Mouse (Mus musculus) left cerebral cortex, adult 9 months (tissue): ENCODE data around the gene Mboat7.
"Not testable (repeated sequence)": the region's sequence is repeated elsewhere in the genome, so short reads cannot be mapped to it uniquely, and the experiment has no call there.

Experiments used
- DNase-seq, 2 experiments: peaks; one replicate each; pipeline ENCODE4 v3.0.0; 2022; ENCODE audit warnings: low spot score in 2 of 2

The Mboat7 gene

DNA sequence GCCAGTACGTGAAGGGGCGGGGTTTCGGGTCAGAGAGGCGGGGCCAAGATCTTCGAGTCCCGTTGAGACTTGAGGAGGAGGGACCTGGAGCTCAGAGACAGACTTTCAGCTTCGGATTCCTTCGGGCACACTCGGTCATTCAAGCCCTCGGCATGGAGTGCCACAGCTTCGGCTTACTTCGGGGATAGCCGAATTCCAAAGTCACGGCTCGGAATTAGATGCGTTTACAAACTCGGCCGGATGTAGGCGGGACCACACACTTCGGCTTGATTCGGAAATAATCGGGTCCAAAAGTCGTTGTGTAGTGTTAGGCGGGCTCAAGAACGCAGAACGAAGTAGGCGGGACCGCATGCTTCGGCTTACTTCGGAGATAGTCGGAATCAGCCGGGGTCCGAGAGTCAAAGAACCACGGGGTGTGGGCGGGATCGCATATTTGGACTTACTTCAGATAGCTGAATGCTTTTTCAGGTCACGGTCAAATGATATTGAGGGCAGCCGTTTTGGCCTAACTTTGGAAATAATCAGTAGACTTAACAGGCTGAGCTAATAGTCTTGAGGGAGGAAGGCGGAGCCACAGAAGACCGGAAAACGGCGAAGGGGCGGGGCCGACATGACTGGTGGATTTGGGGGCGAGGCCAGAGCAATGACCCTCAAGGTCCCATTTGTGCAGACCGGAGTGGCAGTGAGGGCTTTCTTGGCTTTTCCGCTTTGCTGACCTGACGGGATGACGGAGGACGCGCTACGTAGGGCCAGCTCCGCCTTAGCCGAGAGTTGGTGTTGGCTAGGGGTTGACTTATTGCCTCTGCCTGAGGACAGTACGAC, at the start of gene Mboat7:
Gene Mboat7 (minus strand): TSS at position 537 of the 822 bp plus-strand sequence.
- DNase-seq, result peak; percentile 98 to 99

DNA sequence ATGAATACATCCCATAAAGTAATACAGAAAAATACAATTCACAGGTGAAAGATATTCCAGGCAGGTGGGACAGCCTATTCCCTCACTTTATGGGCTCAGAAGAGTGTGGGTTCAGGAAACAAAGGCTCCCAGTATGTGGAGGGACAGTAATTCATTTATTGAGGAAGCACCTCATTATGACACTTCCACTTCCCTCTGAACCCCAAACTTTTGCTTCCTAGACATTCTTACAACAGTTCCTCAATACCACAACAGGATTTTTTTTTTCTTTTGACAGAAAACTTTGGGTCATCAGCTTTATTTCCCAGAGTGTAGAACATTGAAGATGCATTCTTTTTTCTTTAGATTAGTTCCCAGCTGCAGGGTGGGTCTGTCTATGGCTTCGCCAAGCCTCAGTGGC, 39.4 kb upstream of the Mboat7 start:
- not testable (repeated sequence) for DNase-seq

DNA sequence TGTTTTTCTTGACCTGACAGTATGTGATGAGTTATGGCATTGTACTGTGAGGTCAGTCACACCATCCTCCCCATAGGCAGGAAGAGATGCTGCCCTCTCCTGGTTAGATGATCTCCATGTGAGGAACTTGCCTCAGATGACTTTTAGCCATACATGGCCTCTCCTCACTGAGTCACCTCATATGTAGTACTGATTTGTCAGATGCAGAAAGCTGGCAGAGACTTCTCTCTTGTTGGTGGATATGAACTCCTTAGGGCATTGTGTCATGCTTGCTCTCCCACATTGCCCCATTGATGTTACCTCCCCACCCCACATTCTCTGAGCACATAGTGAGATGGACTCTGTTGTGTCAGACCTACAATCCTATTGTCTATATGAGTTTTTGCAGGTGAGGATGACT, 32.1 kb upstream of the Mboat7 start:
- not testable (repeated sequence) for DNase-seq

DNA sequence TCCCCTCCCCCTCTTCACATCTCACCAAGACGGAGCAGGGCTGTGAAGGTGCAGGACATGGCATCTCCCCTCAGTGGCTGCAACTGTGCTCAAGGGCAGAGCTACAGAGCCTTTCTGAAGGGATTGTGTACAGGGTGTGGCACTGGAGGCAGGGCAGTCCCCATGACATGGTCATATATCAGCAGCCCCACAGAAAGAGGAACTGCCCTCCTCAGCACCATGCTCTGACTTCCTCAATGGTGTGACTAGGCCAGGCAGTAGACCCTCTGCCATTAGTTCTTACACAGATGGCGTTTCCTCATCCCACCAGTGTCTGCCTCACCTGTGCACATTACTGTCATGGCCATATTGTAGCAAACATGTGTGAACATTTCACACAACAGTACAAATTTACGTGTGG, 26.9 kb upstream of the Mboat7 start, which contains the start of gene Pirb:
Gene Pirb (minus strand): TSS at position 124 of the 400 bp plus-strand sequence.
- not testable (repeated sequence) for DNase-seq

DNA sequence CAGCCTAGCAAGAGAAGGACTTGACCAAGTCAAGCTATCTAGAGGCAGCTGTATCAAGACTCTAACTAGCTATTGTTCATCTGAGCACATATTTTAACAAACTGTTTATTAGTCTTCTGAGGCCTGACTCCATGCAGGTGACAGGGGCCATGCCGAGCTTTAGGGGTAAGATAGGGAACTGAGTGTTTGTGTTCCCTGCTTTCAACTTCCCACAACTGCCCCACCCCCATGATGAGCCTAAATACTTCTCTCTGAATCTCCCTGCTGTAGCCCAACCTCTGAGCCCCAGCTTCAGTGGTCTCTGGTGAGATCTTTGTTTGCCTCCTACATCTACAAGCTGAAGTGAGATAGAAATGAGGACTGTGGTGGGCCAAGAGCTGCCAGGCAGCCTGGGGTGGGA, 21.9 kb upstream of the Mboat7 start:
- DNase-seq, result peak in 1 of 2 experiments; percentile 1

DNA sequence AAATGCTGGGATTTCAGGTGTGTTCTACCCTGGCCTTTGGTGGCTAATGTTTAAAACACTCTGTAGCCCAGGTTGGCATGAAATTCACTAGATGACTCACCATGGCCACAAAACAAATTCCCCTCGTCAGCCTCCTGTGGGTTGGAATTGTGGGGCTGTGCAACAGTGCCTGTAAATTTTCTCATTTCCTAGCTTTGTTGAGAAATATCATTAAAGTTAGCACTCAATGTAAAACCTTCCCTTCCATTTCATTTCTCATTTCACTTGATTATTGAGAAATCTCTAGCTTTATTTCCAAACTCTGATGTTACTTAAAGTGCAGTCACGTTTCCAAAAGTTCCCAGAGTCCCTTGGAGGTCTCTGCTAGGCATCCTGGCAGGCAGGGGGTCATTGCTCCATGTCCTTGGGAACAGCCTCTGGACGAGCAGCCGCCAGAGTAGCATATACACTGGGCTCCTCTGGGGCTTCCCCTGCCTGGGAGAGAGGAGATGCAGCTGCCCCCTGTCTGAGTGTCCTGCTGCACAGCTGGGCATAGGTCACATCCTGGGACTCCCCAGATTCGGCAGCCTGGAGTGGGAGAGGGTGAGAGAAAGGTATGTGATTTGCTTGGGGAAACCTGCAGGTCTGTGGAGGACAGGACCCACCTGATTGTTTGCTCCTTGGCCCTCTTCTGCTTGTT, 19.1 kb upstream of the Mboat7 start:
- no peak for DNase-seq

DNA sequence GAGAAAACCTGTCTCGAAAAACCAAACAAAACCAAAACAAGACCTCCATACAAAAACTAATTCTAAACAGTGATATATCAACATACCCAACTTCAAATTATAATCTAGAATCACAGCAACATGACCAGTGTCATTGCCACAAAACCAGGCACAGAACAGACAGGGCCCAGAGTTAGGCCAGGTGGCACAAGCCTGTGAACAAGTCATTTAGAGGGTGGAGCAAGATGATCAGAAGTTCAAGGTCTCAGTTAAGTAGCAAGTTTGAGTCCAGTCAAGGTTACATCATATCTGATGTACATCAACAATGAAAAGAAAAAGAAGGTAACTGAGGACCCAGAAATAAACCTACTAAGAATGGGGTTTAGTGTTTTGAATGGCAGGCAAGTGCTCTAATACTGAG, 15.7 kb upstream of the Mboat7 start:
- no peak for DNase-seq

DNA sequence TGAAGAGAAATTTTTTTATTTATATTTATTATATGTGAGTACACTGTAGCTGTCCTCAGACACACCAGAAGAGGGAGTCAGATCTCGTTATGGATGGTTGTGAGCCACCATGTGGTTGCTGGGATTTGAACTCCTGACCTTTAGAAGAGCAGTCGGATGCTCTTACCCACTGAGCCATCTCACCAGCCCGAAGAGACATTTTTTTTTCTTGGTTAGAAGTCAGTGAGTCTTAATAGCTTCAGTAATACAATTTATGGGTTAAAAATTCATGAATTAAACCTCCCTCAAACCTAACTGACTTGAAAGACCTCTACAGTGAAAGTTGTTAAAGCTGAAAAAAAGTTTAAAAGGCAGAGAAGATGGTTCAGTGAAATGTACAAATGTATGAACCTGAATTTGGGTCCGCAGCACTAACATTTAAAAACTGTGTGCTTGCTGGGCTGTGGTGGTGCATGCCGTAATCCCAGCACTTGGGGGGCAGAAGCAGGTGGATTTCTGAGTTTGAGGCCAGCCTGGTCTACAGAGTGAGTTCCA, 15.2 kb upstream of the Mboat7 start:
- DNase-seq, result not testable (repeated sequence)

DNA sequence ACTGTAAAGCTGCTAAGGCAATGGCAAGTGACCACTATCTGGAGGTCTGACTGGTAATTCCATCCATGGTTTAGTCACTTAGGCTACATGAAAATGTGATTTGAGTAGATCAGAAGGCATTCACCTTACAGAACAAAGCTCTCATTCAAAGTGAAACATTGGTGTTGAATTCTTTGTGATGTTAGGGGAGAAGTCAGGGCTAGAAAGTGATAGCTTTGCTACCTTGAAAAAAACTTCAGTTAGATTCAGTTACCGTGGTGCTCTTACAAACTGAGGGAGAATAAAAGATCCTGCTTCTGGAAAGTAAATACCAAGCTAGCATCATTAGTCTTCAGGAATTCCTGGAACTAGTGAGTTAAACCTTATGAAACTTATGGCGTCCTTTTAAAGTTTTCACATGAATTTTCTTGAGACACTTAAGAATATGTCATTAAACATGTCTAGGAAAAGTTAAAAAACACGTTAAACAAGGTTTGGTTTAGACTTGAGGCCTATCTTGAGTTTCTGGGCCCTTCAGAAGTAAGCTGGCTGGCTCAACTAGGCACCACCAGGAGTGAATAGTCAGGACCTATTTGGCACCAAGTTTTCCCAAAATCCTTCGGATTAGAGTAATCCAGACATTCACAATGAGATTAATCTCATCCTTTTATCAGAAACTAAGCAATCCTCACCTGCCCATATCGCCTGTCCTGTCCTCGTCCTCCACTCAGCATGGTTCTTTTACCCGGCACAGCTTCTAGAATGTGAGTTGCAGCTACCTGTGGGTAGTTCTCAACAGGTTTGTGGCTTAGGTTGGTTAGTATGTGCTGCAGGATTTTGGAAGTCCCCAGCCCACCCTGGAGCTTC, 14.5 kb upstream of the Mboat7 start:
- no peak for DNase-seq

DNA sequence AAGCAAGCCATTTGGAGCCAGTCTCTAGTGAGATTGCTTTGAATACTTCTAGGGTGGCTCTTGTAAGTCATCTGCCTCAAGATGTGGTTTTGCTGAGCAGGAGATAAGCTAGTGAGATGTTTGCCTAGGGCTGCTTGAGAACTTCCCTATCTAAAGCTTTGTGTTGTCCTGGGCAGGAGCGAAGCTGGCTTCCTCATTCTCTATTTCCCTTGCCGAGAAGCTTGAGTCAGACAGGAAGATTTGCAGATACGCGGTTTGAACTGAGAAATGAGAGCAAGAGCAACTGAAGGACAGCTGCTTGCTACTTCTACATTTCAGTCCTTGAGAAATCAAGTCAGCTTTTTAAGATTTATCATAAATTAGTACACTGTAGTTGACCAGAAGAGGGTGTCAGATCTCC, 13.7 kb upstream of the Mboat7 start:
- peak in 1 of 2 experiments; percentile 21 for DNase-seq

DNA sequence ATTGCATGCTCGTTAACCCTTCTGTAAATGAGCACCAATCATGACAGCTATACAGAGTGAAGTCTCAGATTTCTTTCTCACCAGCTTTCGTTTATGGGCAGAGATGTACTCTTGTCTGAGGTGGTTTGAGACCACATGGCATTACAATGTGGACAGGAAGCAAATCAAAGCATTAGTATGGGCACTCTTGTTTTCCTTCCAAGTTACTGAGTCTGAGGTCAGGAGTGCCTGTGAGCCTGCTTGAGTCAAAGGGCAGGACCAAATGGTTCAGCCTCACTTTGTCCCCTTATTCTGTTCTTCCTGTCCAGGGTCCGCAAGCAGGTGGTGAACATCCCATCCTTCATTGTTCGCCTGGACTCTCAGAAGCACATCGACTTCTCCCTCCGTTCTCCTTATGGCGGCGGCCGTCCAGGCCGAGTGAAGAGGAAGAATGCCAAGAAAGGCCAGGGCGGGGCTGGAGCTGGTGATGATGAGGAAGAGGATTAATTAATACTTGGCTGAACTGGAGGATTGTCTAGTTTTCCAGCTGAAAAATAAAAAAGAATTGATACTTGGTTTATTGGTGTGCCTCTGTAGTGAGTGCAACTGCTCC, 13.1 kb upstream of the Mboat7 start:
- DNase-seq, result no peak

DNA sequence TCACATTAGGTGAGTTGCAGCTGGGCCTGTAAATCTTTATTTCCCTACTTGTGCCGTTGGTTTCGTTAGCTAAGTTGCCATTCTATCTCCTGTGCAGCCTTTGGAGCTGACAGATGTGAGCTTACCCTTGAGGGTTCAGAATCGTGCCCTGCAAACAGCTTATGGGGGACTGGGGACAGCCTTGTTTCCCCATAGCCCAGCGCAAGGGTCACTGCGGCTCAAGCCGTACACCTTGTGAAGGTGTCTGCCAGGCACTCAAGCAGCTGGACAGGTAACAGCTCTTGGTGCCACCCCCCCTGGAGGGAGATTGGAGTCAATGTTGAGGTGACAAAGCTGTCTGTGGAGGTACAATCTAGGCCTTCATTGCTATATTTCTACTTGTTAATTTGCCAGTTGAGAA, 12.6 kb upstream of the Mboat7 start:
- no peak for DNase-seq

DNA sequence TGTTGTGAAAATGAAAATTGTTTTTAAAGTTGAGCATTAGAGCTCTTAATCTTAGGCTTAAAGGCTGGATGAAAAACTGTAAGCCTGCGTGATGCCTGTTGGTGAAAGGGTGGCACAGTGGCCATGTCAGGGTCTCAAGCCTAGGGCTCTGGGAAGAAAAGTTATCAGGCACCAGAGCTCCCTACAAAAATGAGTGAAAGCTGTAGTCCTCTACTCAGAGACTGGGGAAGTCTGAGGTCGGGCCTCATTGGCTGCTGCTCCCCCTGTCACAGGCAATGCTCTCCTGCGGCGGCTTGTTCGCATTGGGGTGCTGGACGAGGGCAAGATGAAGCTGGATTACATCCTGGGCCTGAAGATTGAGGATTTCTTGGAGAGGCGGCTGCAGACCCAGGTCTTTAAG, 12.1 kb upstream of the Mboat7 start:
- DNase-seq, result not testable (repeated sequence)

DNA sequence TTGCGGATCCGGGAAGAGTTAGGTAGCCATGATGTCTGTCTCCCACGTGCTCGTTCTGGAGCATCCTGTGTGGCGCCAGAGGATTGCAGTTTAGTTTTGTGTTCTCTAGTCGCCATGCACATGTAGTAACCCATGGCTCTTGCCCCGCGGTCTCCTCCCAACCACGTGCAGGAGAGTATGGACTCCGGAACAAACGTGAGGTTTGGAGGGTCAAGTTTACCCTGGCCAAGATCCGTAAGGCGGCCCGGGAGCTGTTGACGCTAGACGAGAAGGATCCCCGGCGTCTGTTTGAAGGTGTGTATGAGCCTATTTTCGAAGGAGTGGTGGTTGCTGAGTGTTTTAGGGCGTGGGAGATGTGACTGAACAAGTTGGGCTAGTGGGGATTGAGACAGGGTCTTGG, 11.2 kb upstream of the Mboat7 start:
- DNase-seq, result no peak

DNA sequence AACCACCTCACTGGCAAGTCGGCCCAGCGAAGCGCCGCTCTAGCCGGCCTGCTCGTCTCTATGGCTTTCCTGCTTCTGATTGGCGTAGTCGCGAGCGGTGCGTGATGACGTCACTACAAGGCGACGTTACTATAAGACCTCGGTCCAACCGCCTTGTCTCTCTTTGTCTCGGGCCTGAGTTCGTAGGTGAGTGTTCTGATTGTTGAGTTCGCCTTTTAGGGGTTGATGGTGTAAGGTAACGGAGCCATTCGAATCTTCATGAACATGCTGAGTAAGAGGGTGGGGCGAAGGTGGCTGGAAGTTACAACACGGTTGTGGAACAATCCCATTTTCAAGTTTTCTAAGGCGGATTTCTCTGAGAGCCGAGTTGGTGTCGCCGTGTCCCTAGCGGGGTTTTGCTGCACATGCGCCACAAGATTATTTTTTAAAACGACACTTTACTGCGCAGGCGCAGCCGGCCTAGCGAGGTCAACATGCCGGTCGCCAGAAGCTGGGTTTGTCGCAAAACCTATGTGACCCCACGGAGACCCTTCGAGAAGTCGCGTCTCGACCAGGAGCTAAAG, 10.6 kb upstream of the Mboat7 start, which contains the start of gene Rps9:
Gene Rps9 (plus strand): TSS at position 115 of the 563 bp plus-strand sequence.
- peak; percentile 93 to 98 for DNase-seq

DNA sequence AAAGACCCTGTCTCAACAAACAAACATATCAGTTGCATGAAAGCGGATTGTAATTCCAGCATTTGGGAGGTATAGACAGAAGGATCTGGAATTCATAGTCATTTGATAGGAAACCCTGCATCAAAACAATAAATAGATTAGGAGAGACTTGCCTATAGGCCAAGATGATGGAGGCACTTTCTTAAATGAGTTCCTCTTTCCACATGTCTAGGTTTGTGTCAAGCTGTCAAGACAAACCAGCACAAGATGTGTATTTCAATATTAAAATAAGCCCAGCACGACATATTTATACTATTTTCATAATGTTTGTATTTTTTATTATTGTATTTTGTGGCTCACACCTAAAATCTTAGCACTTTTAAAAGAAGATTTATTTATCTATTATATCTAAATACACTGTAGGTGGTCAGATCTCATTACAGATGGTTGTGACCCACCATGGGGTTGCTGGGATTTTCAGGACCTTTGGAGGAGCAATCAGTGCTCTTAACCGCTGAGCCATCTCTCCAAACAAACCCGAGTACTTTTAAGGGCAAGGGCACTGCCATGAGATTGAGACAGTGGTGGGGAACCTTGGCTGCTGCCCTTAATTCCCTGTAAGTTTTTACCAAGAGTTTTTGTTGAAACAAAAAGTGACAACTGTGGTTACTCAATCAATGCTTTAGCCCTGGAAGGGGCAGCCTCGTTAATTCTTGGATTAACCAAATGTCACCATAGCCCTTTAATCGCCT, 10.0 kb upstream of the Mboat7 start:
- no peak for DNase-seq

DNA sequence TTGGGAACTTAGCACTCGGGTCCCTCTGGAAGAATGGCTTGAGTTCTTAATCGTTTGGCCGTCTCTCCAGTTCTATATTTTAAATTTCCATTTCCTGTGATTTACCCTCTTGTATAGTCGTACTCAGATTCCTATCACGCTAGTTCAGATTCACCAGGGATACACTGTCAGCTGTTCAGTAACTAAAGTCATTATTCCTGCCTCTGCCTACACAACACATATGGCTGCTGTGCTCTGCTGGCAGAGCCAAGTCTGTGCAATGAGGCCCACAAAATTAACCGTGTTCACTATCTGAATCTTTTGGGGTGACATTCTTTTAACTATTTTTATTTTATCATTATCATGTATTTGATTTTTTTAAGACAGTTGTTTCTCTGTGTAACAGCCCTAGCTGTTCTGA, 5.1 kb upstream of the Mboat7 start:
- no peak for DNase-seq

DNA sequence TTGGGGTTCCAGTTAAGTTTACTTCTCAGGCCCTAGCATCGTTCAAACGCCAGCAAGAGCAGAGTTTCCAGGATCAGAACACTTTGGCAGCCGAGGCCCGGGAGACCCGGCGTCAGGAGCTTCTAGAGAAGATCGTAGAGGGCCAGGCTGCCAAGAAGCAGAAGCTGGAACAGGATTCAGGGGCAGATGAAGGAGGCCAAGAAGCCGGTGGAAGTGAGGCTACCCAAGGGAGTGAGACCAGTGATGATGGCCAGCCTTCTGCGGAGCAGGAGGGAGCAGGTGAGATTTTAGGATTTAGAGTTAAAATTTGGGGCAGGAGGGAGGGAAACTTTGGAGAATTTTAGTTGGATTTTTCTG, 1.6 kb upstream of the Mboat7 start:
- not testable (repeated sequence) for DNase-seq

DNA sequence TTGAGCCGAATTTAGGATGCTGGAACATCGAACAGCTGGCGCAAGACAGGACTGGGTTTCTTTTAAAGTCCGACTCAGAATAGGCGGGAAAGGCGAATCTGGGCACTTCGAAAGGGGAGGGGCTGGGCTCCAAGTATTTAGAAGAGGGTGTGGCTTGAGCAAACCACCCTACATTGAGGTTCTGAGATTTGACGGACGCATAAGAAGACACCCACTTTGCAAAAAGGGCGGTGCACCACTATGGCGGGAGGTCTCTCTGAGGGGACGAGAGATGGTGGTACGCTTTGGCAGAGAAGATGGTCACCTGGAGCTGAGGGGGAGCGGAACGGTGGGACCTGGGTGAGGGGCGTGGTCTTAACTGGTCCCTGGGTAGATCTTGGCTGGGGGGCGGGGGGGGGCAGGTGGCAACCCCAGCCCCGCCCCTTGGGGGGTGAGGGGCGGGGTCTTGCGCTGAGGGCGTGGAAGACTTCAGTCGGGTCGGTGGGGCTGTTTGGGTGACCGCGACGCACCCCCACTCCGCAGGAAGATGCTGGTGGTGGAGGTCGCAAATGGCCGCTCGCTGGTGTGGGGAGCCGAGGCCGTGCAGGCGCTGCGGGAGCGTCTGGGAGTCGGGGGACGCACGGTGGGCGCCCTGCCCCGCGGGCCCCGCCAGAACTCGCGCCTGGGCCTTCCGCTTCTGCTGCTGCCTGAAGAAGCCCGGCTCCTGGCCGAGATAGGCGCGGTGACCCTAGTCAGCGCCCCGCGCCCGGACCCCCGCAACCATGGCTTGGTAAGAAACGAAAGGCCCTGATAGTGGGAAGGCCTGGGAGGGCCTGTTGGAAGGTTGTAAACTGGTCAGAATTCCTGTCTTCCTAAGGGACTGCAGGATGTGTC, 989 bp upstream of the Mboat7 start:
- DNase-seq, result peak in 1 of 2 experiments; percentile 54

DNA sequence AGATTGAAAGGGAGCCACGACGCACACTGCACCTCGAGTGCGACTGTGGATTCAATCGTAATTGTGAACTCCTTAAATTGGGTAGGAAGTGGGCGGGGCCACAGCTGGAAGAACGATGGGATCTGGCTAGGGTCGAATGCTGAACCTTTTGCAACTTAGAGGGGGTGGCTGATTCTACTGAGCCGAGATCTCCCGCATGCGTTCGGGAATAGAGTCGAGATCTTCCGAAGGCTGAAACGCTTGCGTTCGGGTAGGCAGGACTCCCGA, 419 bp upstream of the Mboat7 start:
- no peak for DNase-seq
